Mouse (Mus musculus): ENCODE results near the gene Kif6. TPM values are rescaled to one million over a fixed set of nuclear protein-coding genes. Genes with fewer than 3 reads are reported as not detected.

Kif6 gene
- polyA plus RNA-seq, 1 experiment from 2014 or later, result 2.6 TPM

DNA sequence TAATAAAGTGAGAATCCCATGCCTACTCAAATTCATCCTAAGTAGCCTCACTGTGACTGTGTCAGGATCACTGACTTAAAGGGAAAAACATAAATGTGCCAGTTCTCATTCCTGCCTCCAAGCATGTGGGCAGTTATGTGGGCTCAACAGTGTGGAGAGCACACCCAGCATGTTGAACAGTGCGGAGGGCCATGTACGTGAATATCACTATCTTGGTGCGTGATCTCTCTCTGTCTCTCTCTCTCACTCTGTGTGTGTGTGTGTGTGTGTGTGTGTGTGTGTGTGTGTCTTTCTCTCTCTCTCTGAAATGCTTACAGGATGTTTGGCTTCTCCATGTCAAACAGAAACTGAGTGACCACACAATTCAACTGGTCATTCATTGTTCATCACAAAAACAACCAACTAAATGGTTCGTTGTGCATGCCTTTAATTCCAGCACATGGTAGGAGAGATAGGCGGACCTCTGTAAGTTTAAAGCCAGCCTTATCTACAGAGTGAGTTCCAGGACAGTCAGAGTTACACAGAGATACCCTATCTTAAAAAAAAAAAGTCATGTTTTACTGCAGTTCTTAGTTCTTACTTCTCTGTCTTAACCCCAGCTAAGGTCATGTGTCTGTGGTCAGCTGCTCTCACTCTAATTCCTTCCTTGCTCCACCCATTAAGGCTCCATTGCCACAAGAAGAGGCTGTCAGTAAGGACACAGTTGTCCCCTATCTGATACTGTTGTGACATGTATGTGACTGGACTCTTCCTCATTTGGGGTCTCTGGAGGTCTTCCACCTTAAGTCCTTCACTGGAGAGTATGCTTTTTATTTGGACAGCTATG is 266.2 kb downstream of the Kif6 start:
- DNase-seq (ENCODE audit: low spot score), result no peak

DNA sequence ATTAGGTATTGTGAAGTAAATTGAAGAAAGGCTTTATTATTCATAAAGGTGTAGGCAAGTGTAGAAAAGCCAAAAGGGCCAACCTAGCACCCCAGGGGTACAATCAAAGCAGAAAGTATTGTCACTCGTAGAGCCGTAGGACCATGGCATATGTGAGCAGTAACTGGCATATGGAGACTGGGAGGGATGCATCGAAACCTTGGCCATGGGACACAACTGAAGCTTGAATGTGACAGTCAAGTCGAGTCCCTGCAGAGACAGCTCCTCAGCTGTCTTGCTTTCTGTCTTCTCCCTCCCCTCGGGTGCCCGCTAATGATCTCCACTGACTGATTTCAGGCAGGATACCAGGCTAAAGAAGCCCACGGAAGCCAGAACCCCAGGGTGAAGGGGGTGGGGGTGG is 266.9 kb downstream of the Kif6 start:
- H3K4me1 ChIP-seq (replicated peaks), result peaks cover 27% of the 10 kb centered on the region
- H3K27me3 ChIP-seq (ENCODE audit: insufficient read depth, poor library complexity, severe bottlenecking), result no peaks in the 10 kb centered on the region
- no peak overlapping the region for H3K4me3 ChIP-seq
- DNase-seq (ENCODE audit: low spot score), result no peak
- no peaks in the 10 kb centered on the region for H3K36me3 ChIP-seq
- H3K27ac ChIP-seq, result no peak overlapping the region
- H3K9me3 ChIP-seq, result peaks cover 2% of the 10 kb centered on the region; the same call in 1 of the 2 replicates
- 88% methylated on average over 7 of the region's 7 CpGs for WGBS

More for the DNA sequence above, 266.2 kb downstream of the Kif6 start:
- H3K4me3 ChIP-seq, result no peak overlapping the region
- H3K27me3 ChIP-seq (ENCODE audit: insufficient read depth, poor library complexity, severe bottlenecking), result no peaks in the 10 kb centered on the region
- peaks cover 2% of the 10 kb centered on the region; the same call in 1 of the 2 replicates for H3K9me3 ChIP-seq
- H3K27ac ChIP-seq, result no peak overlapping the region
- H3K4me1 ChIP-seq (replicated peaks), result peaks cover 27% of the 10 kb centered on the region
- 87% methylated on average over 5 of the region's 5 CpGs for WGBS
- no peaks in the 10 kb centered on the region for H3K36me3 ChIP-seq

DNA sequence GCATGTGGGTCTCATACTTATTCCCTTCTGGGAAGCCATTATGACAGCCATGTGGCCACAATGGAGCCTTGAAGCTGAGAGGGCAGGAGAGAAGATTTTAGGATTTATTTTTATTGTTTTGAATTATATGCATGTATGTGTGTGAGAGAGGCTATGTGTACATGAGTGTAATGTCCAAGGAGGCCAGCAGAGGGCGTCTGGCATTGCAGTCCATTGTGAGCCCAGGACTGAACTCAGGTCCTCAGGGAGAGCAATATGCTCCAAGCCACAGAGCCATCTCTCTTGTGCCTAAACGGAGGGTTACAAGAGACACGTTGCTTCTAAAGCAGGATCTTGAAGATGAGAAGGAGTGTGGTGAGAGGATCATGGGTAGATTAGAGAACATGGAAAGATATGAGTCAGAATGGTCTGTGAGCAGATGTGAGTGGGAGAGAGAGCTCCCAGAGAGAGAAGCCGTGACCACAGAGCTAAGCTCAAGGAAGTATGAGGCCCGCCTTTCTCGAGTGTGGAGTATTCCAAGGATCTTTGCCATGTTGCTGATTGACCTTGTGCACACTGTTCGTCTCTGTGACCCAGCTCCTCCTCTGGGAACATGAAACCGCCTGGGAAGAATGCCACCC is 268.3 kb downstream of the Kif6 start:
- no peak overlapping the region for H3K27ac ChIP-seq
- H3K36me3 ChIP-seq, result no peaks in the 10 kb centered on the region
- H3K4me1 ChIP-seq (replicated peaks), result peaks cover 33% of the 10 kb centered on the region
- DNase-seq (ENCODE audit: low spot score), result no peak
- no peak overlapping the region for H3K4me3 ChIP-seq
- H3K9me3 ChIP-seq, result peaks cover 2% of the 10 kb centered on the region; the same call in 1 of the 2 replicates
- 87% methylated on average over 8 of the region's 8 CpGs for WGBS
- H3K27me3 ChIP-seq (ENCODE audit: insufficient read depth, poor library complexity, severe bottlenecking), result no peaks in the 10 kb centered on the region

DNA sequence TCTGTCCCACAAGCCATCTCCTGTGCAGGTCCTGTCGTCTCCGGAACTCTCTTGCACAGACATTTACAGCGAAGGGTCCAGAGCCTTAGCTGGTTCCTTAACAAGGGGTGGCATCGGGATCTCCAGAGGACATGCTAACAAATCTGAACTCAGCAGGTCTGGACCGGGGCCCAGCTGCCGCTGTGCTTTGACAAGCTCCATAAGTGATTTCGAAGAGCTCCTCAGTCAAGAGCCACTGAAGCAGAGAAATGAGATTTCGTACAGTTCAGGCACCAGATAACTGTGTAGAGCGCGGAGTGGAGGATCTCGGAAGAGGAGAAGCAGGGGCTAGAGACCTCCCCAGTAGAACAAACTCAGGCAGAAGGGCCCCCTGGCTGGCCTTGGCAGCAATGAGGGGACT is 270.1 kb downstream of the Kif6 start:
- Histone ChIP-seq H3K4me3 (no peak overlapping the region), H3K27ac (peak overlapping the region; percentile 78), H3K27me3 (ENCODE audit: insufficient read depth, poor library complexity, severe bottlenecking) (no peaks in the 10 kb centered on the region), H3K36me3 (no peaks in the 10 kb centered on the region), H3K4me1 (replicated peaks) (peaks cover 44% of the 10 kb centered on the region), H3K9me3 (peaks cover 2% of the 10 kb centered on the region; the same call in 1 of the 2 replicates)
- DNase-seq (ENCODE audit: low spot score), result no peak
- WGBS, result 76% methylated on average over 11 of the region's 11 CpGs

DNA sequence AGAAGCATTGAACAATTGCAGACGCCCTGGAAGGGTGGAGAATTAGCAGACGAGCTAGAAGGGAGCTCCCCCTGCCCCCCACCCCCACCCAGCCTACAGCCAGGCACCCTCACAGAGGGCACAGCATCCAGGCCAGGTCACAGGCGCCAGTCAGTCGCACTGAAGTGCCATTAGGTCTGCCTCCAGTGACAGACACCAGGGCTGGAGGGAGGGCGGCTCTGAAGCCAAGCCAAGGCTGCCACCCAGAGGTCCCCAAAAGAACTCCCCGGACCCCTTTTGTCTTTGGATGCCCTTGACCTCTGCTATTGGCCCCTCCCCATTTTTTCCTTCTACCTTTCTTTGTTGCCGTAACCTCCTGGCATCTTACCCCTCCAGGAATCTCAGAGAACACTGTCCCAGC is 274.7 kb downstream of the Kif6 start:
- Histone ChIP-seq H3K4me1 (replicated peaks) (peaks cover 42% of the 10 kb centered on the region), H3K36me3 (no peaks in the 10 kb centered on the region), H3K9me3 (no peaks in the 10 kb centered on the region), H3K4me3 (no peak overlapping the region), H3K27ac (peak overlapping the region; percentile 31), H3K27me3 (ENCODE audit: insufficient read depth, poor library complexity, severe bottlenecking) (no peaks in the 10 kb centered on the region)
- DNase-seq (ENCODE audit: low spot score), result peak; percentile 53
- 21% methylated on average over 7 of the region's 7 CpGs for WGBS

DNA sequence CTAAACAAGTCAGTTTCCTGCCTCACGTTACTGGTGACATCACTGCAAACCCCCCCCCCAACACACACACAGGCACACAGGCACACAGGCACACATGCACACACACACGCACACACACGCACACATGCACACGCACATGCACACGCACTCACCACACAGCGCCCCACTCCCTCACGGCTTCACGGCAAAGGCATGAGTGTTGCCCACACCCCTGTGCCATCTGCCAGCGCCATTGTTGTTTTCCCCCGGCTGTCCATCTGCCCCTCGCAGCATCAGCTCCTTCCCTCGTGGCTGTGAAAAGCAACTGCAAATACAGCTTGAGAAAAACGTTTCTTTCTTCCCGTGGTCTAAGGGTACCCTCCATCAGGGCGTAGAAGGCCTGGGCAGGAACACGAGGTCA is 275.9 kb downstream of the Kif6 start:
- Histone ChIP-seq H3K27ac (peak overlapping the region; percentile 59), H3K4me3 (no peak overlapping the region), H3K36me3 (no peaks in the 10 kb centered on the region), H3K27me3 (ENCODE audit: insufficient read depth, poor library complexity, severe bottlenecking) (no peaks in the 10 kb centered on the region), H3K9me3 (no peaks in the 10 kb centered on the region), H3K4me1 (replicated peaks) (peaks cover 30% of the 10 kb centered on the region)
- DNase-seq (ENCODE audit: low spot score), result no peak
- 84% methylated on average over 16 of the region's 16 CpGs for WGBS

DNA sequence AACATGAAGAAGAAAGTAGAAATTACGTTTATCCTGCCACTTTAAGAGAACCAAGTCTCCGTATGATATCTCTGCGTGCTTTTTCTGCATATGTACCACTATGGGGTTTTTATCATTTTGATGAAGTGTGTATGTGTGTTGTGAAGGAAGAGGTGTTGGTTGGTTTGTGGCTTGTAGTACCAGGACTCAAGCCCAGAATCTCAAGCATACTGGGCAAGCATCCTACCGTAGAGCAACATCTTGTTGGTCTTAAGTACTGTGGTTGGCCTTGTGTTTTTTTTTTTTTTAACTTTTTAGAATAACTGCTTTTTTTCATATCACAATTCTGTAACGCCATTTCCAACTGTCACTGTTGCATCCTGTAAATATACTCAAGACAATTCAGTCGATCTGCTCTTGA is 277.5 kb downstream of the Kif6 start:
- Histone ChIP-seq H3K4me1 (replicated peaks) (peaks cover 15% of the 10 kb centered on the region), H3K27ac (no peak overlapping the region), H3K9me3 (no peaks in the 10 kb centered on the region), H3K4me3 (no peak overlapping the region), H3K27me3 (ENCODE audit: insufficient read depth, poor library complexity, severe bottlenecking) (no peaks in the 10 kb centered on the region), H3K36me3 (no peaks in the 10 kb centered on the region)
- 92% methylated on average over 6 of the region's 6 CpGs for WGBS
- DNase-seq (ENCODE audit: low spot score), result no peak

GRCm38 (mm10) chr17:49894471-49894870 is 279.5 kb downstream of the Kif6 start:
- Histone ChIP-seq H3K4me1 (replicated peaks) (peaks cover 13% of the 10 kb centered on the region), H3K27me3 (ENCODE audit: insufficient read depth, poor library complexity, severe bottlenecking) (peaks cover 6% of the 10 kb centered on the region), H3K4me3 (no peak overlapping the region), H3K36me3 (no peaks in the 10 kb centered on the region), H3K9me3 (no peaks in the 10 kb centered on the region), H3K27ac (no peak overlapping the region)
- WGBS, result 85% methylated on average over 6 of the region's 6 CpGs
- DNase-seq (ENCODE audit: low spot score), result no peak

- 23% methylated on average over 7 of the region's 7 CpGs for WGBS
Measured at GRCm38 (mm10) chr17:49898849-49899331, 284.0 kb downstream of the Kif6 start.

DNA sequence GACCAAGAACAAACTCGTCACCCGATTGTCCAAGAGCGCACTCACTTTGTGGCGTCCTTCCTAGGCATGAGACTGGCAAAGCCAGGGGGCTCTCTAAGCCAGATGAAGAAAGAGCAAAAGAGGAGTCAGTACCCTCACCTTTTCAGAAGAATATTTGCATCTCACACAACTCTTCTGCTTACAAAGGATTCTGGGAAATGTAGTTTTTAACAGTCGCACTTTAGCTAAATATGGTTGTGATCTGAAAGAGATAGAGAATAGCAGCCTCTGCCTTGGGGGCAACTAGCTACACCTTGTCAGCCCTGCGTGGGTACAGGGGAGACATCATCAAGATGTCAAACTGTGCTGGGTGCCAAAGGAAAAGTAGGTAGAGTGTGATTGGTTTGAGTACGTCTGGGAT is 287.7 kb downstream of the Kif6 start:
- no peak for DNase-seq (ENCODE audit: low spot score)
- Histone ChIP-seq H3K36me3 (no peaks in the 10 kb centered on the region), H3K4me3 (no peak overlapping the region), H3K27ac (no peak overlapping the region), H3K9me3 (no peaks in the 10 kb centered on the region), H3K4me1 (replicated peaks) (peaks cover 23% of the 10 kb centered on the region), H3K27me3 (ENCODE audit: insufficient read depth, poor library complexity, severe bottlenecking) (peaks cover 23% of the 10 kb centered on the region)
- 86% methylated on average over 7 of the region's 7 CpGs for WGBS

More at GRCm38 (mm10) chr17:49898849-49899331, 284.0 kb downstream of the Kif6 start:
- peak overlapping the region; percentile 64; the same call in 1 of the 2 replicates for H3K27ac ChIP-seq
- H3K9me3 ChIP-seq, result no peaks in the 10 kb centered on the region
- H3K4me1 ChIP-seq (replicated peaks), result peaks cover 23% of the 10 kb centered on the region
- DNase-seq (ENCODE audit: low spot score), result peak; percentile 83
- H3K4me3 ChIP-seq, result no peak overlapping the region
- H3K27me3 ChIP-seq (ENCODE audit: insufficient read depth, poor library complexity, severe bottlenecking), result peaks cover 23% of the 10 kb centered on the region
- H3K36me3 ChIP-seq, result no peaks in the 10 kb centered on the region

DNA sequence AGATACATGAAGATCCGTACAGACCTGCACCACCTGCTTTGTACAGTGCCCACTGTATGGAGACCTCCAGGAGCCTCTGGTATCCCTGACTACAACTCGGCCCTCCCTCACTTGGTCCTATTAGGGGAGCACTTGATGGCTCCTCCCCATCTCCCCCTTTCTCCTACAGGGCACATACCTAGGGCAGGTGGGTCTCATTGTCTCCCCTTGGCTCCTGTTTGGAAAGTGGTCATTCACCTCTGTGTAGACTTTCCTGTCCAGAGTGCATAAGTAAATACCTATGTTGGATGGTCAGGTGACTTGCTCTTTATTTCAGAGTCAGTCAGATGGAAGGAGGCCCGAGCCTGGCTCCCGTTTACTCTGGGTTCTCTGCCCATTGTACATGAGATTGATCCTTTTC is 308.5 kb downstream of the Kif6 start:
- WGBS, result 86% methylated on average over 4 of the region's 4 CpGs
- Histone ChIP-seq H3K27ac (no peak overlapping the region), H3K27me3 (ENCODE audit: insufficient read depth, poor library complexity, severe bottlenecking) (no peaks in the 10 kb centered on the region), H3K4me3 (no peak overlapping the region), H3K36me3 (no peaks in the 10 kb centered on the region), H3K9me3 (no peaks in the 10 kb centered on the region), H3K4me1 (replicated peaks) (no peaks in the 10 kb centered on the region)
- no peak for DNase-seq (ENCODE audit: low spot score)

GRCm38 (mm10) chr17:49927611-49928010 is 312.7 kb downstream of the Kif6 start:
- Histone ChIP-seq H3K36me3 (no peaks in the 10 kb centered on the region), H3K9me3 (no peaks in the 10 kb centered on the region), H3K4me1 (replicated peaks) (no peaks in the 10 kb centered on the region), H3K27ac (no peak overlapping the region), H3K4me3 (no peak overlapping the region), H3K27me3 (ENCODE audit: insufficient read depth, poor library complexity, severe bottlenecking) (no peaks in the 10 kb centered on the region)
- 89% methylated on average over 2 of the region's 2 CpGs for WGBS
- DNase-seq (ENCODE audit: low spot score), result no peak

GRCm38 (mm10) chr17:49933806-49934205 is 318.9 kb downstream of the Kif6 start:
- DNase-seq (ENCODE audit: low spot score), result no peak
- H3K4me1 ChIP-seq (replicated peaks), result peaks cover 9% of the 10 kb centered on the region
- H3K27ac ChIP-seq, result no peak overlapping the region
- no peaks in the 10 kb centered on the region for H3K9me3 ChIP-seq
- H3K27me3 ChIP-seq (ENCODE audit: insufficient read depth, poor library complexity, severe bottlenecking), result peaks cover 8% of the 10 kb centered on the region
- H3K36me3 ChIP-seq, result no peaks in the 10 kb centered on the region
- H3K4me3 ChIP-seq, result no peak overlapping the region
- WGBS, result 70% methylated on average over 3 of the region's 3 CpGs
